Mouse (Mus musculus) kidney, adult 18-20 months (tissue): ENCODE data around the gene Wdr83.

Source experiments
- DNase-seq: peaks from one replicate; pipeline ENCODE4 v3.0.0; 2021

Wdr83 gene

GRCm38 (mm10) chr8:85033867-85034266 lies 47.2 kb downstream of the Wdr83 start:
- no peak for DNase-seq

- peak; percentile 64 for DNase-seq
These were observed 48.3 kb downstream of the Wdr83 start for GRCm38 (mm10) chr8:85032622-85033311.

GRCm38 (mm10) chr8:85029271-85029670 lies 51.8 kb downstream of the Wdr83 start:
- DNase-seq = no peak

- DNase-seq = no peak
These were observed 53.2 kb downstream of the Wdr83 start for GRCm38 (mm10) chr8:85027922-85028321.

- no peak for DNase-seq
These were observed 53.6 kb downstream of the Wdr83 start for GRCm38 (mm10) chr8:85027516-85027855.

GRCm38 (mm10) chr8:85026670-85027515 lies 54.2 kb downstream of the Wdr83 start, which contains the start of gene Trir:
Trir (plus strand) TSS chr8:85026823.
- DNase-seq = peak; percentile 99

GRCm38 (mm10) chr8:85025098-85025932 lies 55.8 kb downstream of the Wdr83 start, which contains the start of gene Asna1:
Asna1 (minus strand) TSS chr8:85025281.
- peak; percentile 89 for DNase-seq
